Mouse (Mus musculus): Measurements from ENCODE around the gene Olfr825. TPM values are rescaled to one million over a fixed set of nuclear protein-coding genes. Genes with fewer than 3 reads are reported as not detected.
"Not testable (repeated sequence)": the region's sequence is repeated elsewhere in the genome, so short reads cannot be mapped to it uniquely, and the experiment has no call there.

Gene Olfr825
- polyA plus RNA-seq (2016; fragmentation: Nextera tagmentation; extraction: Ambion mirVana) = not detected in 2 replicates

DNA sequence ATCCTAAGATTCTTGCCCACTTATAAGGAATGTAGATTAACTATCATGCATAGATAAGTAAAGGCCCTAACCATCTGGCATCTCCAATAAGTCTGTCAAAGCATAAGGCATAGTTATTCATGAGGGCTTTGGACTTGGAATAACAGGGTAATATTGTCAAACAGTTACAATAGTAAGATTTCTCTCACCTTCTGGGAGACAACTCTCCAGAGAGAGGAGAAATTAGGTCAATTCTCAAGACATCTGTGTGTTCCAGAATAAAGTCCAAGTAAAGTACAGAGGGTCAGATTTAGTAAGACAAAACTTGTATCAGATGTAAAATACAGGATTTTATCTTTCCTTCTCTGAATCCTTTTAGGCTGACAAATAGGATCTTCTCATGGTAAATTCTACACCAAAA lies at the start of gene Olfr825:
Gene Olfr825 (minus strand): TSS at position 101 of the 400 bp plus-strand sequence.
- H3K4me3 ChIP-seq = no peak within 1 kb of the TSS
- no peak within 1 kb of the TSS for H3K27ac ChIP-seq
- no peaks in the 10 kb centered on the region for H3K4me1 ChIP-seq
- no peaks in the 10 kb centered on the region for H3K9me3 ChIP-seq
- H3K36me3 ChIP-seq (replicated peaks) = no peaks in the 10 kb centered on the region
- H3K27me3 ChIP-seq (ENCODE audit: poor library complexity, severe bottlenecking) = no peaks in the 10 kb centered on the region
- no peak for DNase-seq (ENCODE audit: extremely low spot score, low spot score)

DNA sequence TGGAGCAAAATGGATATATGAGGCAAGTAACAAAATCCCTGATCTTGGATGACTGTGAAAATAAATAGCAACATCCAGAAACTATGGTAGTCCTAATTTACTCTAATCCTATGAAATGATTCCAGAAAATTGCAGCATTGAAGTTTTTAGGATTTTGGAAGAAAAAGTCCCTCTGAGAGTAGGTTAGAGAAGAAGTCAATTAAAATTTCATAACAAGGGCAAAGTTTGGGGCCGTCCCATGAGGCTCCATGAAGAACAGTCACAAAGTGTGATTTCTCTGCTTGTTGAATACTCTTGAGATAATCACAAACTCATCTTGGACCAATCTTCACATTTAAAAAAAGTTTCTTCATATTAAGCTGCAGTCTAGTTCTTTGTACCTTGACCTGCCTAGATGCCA lies 47.7 kb upstream of the Olfr825 start, which contains the start of gene Olfr827:
Gene Olfr827 (minus strand): TSS at position 101 of the 400 bp plus-strand sequence.
- no peak within 1 kb of the TSS for H3K27ac ChIP-seq
- no peaks in the 10 kb centered on the region for H3K4me1 ChIP-seq
- H3K9me3 ChIP-seq = no peaks in the 10 kb centered on the region
- H3K27me3 ChIP-seq (ENCODE audit: poor library complexity, severe bottlenecking) = no peaks in the 10 kb centered on the region
- no peak within 1 kb of the TSS for H3K4me3 ChIP-seq
- DNase-seq (ENCODE audit: extremely low spot score, low spot score) = no peak
- H3K36me3 ChIP-seq (replicated peaks) = no peaks in the 10 kb centered on the region
- WGBS = 85% methylated on average over 1 of the region's 1 CpGs

DNA sequence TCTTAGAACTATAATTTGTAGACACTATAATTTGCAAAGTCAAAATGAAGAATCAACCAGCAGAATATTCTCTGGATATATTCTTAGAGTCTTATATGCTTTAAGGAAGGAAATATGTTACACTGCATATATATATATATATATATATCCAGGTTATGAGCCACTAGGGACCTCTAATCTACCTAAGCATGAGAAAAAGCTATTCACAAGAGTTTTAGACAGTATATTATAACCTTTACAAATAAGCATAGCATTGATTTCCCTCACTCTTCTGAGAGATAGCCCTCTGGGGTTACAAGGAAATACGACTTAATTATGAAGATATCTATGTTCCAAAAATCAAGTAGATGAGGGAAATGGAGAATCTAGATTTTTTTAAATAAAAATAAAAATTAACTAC lies 17.5 kb upstream of the Olfr825 start, which contains the start of gene Olfr826:
Gene Olfr826 (minus strand): TSS at position 101 of the 400 bp plus-strand sequence.
- H3K4me3 ChIP-seq = no peak within 1 kb of the TSS
- DNase-seq (ENCODE audit: extremely low spot score, low spot score) = no peak
- no peaks in the 10 kb centered on the region for H3K9me3 ChIP-seq
- H3K27ac ChIP-seq = no peak within 1 kb of the TSS
- no peaks in the 10 kb centered on the region for H3K4me1 ChIP-seq
- WGBS = 84% methylated on average over 1 of the region's 1 CpGs
- H3K27me3 ChIP-seq (ENCODE audit: poor library complexity, severe bottlenecking) = no peaks in the 10 kb centered on the region
- no peaks in the 10 kb centered on the region for H3K36me3 ChIP-seq (replicated peaks)

DNA sequence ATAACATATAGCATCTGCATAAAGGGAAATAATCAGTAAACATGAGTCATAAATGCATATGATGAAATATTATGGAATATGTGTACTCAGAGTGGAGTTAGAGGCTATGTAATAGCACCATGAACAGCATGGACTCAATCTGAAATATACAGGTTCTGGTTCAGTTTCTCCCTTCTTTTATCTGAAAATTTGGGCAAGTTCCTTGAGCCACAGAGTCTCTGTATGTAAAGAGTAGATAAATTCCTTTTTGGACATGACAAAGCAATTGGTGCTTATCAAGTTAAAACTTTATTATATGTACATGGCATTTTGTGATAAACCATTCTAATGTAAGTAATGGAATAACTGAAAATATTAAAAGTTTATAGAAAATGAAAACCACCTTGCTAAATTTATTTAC lies 1.4 kb downstream of the Olfr825 start:
- Histone ChIP-seq H3K27me3 (ENCODE audit: poor library complexity, severe bottlenecking) (no peaks in the 10 kb centered on the region), H3K4me1 (no peaks in the 10 kb centered on the region), H3K36me3 (replicated peaks) (no peaks in the 10 kb centered on the region), H3K27ac (no peak overlapping the region), H3K4me3 (no peak overlapping the region), H3K9me3 (no peaks in the 10 kb centered on the region)
- DNase-seq (ENCODE audit: extremely low spot score, low spot score) = no peak

DNA sequence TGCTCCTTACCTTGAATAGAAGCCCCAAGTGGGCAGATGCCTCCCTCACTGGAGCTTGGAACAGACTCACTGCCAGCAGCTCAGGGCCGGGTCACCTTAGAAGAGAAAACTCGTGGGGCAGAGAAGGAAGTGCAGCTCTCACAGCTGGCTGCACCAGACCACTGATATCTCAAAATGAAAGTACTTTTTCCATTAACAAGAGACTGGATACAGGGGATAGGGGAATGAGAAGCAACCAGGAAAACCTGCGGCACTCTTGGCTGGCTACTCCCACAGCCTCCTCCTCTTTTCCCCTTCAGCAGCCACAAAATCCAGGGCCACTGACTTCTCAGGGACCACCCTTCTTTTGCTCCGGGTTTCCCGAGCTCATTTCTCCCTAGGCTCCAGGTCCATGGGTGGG lies 22.4 kb downstream of the Olfr825 start:
- WGBS = 85% methylated on average over 5 of the region's 5 CpGs
- H3K27me3 ChIP-seq (ENCODE audit: poor library complexity, severe bottlenecking) = no peaks in the 10 kb centered on the region
- no peak overlapping the region for H3K4me3 ChIP-seq
- DNase-seq (ENCODE audit: extremely low spot score, low spot score) = no peak
- no peak overlapping the region for H3K27ac ChIP-seq
- no peaks in the 10 kb centered on the region for H3K9me3 ChIP-seq
- H3K36me3 ChIP-seq (replicated peaks) = no peaks in the 10 kb centered on the region
- H3K4me1 ChIP-seq = no peaks in the 10 kb centered on the region

DNA sequence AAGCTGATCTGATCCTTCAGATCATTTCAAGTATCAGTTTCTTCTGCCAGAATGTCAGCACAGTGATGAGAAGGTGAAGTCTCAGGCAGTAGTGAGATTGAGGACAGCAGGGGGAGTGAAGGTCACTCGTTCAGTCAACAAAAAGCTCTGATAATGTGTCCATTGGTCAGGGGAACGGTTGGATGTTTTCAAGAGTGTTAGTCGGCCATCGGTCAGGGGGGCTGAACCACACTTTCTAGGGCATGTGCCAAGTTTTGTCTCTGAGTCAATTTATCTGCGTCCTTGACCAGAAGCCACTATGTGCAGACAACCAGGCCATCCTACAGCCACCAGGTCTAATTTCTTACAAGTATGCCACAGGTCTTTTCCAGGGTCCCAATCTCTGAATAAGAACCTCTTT lies 24.1 kb downstream of the Olfr825 start:
- 90% methylated on average over 5 of the region's 5 CpGs for WGBS
- not testable (repeated sequence) for H3K27me3 ChIP-seq (ENCODE audit: poor library complexity, severe bottlenecking); H3K27ac ChIP-seq; H3K9me3 ChIP-seq; H3K4me3 ChIP-seq; H3K4me1 ChIP-seq; DNase-seq (ENCODE audit: extremely low spot score, low spot score); H3K36me3 ChIP-seq (replicated peaks)

DNA sequence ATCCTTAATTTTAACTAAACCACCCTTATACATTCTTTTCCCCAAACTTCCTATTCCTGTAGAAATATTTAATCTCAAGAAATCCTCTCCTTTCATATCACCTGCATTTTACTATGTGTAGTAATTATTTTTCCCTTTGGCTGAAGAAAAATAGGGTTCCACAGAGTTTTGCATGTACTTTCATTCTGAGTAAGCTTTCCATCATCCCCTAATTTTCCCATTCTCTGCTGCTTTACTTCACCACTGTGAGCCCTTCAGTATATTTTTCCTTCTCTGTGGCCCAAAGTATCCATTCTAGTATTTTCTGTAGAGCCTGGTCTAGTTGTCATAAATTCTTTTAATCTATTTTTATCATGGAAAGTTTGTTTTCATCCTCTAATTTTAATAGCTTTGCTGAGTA lies 31.8 kb downstream of the Olfr825 start:
- Histone ChIP-seq H3K27me3 (ENCODE audit: poor library complexity, severe bottlenecking) (no peaks in the 10 kb centered on the region), H3K4me1 (no peaks in the 10 kb centered on the region), H3K9me3 (no peaks in the 10 kb centered on the region), H3K27ac (no peak overlapping the region), H3K36me3 (replicated peaks) (no peaks in the 10 kb centered on the region), H3K4me3 (no peak overlapping the region)
- DNase-seq (ENCODE audit: extremely low spot score, low spot score) = no peak

DNA sequence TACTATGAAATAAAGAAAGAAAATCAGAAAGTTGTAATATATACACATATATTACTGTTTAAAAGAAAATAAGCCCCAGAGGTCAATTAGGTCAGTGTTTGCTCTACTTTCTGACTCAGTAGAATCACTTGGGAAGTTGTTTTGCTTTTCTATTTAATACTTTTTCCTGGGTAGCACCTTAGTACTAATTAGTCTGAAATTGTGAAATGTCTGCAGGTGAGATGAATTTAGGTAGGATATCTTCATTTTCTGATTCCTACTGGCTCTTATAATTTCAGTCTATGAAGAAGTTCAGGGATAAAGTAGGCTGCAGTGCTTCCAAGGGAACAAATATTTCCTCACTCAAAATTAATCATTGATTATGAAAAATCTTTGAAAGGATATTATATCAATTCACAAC lies 36.7 kb downstream of the Olfr825 start, which contains the start of gene Olfr824:
Gene Olfr824 (minus strand): TSS at position 101 of the 400 bp plus-strand sequence.
- H3K27me3 ChIP-seq (ENCODE audit: poor library complexity, severe bottlenecking); DNase-seq (ENCODE audit: extremely low spot score, low spot score); H3K27ac ChIP-seq; H3K9me3 ChIP-seq; H3K36me3 ChIP-seq (replicated peaks); H3K4me1 ChIP-seq; H3K4me3 ChIP-seq: not testable (repeated sequence)

DNA sequence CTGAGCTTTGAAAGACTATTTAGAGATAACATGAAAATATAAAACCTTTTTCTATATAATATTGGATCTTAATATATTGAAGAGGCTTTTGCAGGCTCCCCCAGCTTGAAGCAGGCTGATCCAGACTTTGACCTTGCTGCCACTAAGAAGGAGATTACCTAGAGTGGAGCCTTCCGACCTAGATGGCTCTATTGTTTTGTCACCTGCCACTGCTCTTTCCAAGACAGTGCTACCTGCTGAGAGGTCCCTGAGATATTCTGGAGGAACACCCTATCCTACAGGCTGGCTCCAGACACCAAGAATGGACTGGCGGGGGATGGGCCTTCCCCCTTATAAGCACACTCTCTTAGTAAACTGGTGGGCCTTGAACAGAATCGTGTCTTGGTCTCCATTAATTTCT lies 50.5 kb downstream of the Olfr825 start:
- DNase-seq (ENCODE audit: extremely low spot score, low spot score); H3K36me3 ChIP-seq (replicated peaks); H3K27me3 ChIP-seq (ENCODE audit: poor library complexity, severe bottlenecking); H3K27ac ChIP-seq; H3K4me3 ChIP-seq; H3K9me3 ChIP-seq; H3K4me1 ChIP-seq: not testable (repeated sequence)
- WGBS = 63% methylated on average over 3 of the region's 3 CpGs

DNA sequence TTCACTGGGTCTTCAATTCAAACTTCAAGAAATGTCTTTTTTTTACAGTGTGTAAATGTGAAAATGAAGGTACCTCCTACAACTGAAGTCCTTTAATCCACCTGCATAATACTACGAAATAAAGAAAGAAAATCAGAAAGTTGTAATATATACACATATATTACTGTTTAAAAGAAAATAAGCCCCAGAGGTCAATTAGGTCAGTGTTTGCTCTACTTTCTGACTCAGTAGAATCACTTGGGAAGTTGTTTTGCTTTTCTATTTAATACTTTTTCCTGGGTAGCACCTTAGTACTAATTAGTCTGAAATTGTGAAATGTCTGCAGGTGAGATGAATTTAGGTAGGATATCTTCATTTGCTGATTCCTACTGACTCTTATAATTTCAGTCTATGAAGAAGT lies 51.3 kb downstream of the Olfr825 start, which contains the start of gene Olfr823:
Gene Olfr823 (minus strand): TSS at position 101 of the 400 bp plus-strand sequence.
- H3K9me3 ChIP-seq; H3K36me3 ChIP-seq (replicated peaks); H3K27ac ChIP-seq; H3K4me3 ChIP-seq; DNase-seq (ENCODE audit: extremely low spot score, low spot score); H3K4me1 ChIP-seq; H3K27me3 ChIP-seq (ENCODE audit: poor library complexity, severe bottlenecking): not testable (repeated sequence)
- WGBS = 82% methylated on average over 1 of the region's 1 CpGs

Other genes starting within 250 kb of the Olfr825 start
- not detected in 2 replicates for gene Olfr818, start 217.7 kb downstream of the Olfr825 start, polyA plus RNA-seq (2016; fragmentation: Nextera tagmentation; extraction: Ambion mirVana)
- gene Olfr819, start 199.5 kb downstream of the Olfr825 start, polyA plus RNA-seq (2016; fragmentation: Nextera tagmentation; extraction: Ambion mirVana) = not detected in 2 replicates
- gene Olfr247, start 190.6 kb downstream of the Olfr825 start, polyA plus RNA-seq (2016; fragmentation: Nextera tagmentation; extraction: Ambion mirVana) = not detected in 2 replicates
- gene Gm10310, start 181.7 kb downstream of the Olfr825 start, polyA plus RNA-seq (2016; fragmentation: Nextera tagmentation; extraction: Ambion mirVana) = not detected in 2 replicates
- gene Olfr820, start 154.1 kb downstream of the Olfr825 start, polyA plus RNA-seq (2016; fragmentation: Nextera tagmentation; extraction: Ambion mirVana) = not detected in 2 replicates
- not detected in 2 replicates for gene Olfr821, start 136.4 kb downstream of the Olfr825 start, polyA plus RNA-seq (2016; fragmentation: Nextera tagmentation; extraction: Ambion mirVana)
- gene Olfr822, start 95.6 kb downstream of the Olfr825 start, polyA plus RNA-seq (2016; fragmentation: Nextera tagmentation; extraction: Ambion mirVana) = not detected in 2 replicates
- not detected in 2 replicates for gene Olfr823, start 51.4 kb downstream of the Olfr825 start, polyA plus RNA-seq (2016; fragmentation: Nextera tagmentation; extraction: Ambion mirVana)
- gene Olfr824, start 36.8 kb downstream of the Olfr825 start, polyA plus RNA-seq (2016; fragmentation: Nextera tagmentation; extraction: Ambion mirVana) = not detected in 2 replicates
- not detected in 2 replicates for gene Olfr826, start 17.4 kb upstream of the Olfr825 start, polyA plus RNA-seq (2016; fragmentation: Nextera tagmentation; extraction: Ambion mirVana)
- not detected in 2 replicates for gene Olfr827, start 47.6 kb upstream of the Olfr825 start, polyA plus RNA-seq (2016; fragmentation: Nextera tagmentation; extraction: Ambion mirVana)
- 2.6 and 3.0 TPM in 2 replicates for gene Neurod4, start 113.5 kb upstream of the Olfr825 start, polyA plus RNA-seq (2016; fragmentation: Nextera tagmentation; extraction: Ambion mirVana)
- 0.24 TPM in 1 of 2 replicates, not detected in the other for gene Tespa1, start 156.1 kb upstream of the Olfr825 start, polyA plus RNA-seq (2016; fragmentation: Nextera tagmentation; extraction: Ambion mirVana)
- not detected in 2 replicates for gene Vmn2r84, start 227.6 kb upstream of the Olfr825 start, polyA plus RNA-seq (2016; fragmentation: Nextera tagmentation; extraction: Ambion mirVana)